Mouse (Mus musculus) stomach, postnatal 0 days (tissue): ENCODE data around the gene Cnih1.

Experiments used
- CTCF ChIP-seq: IDR thresholded peaks from 2 replicates; pipeline ENCODE4 v1.5.1; 2016; ENCODE audit warnings: antibody characterized with exemption, low read depth, mild to moderate bottlenecking, moderate library complexity
- EP300 ChIP-seq: optimal IDR thresholded peaks from 2 replicates; pipeline ENCODE3; 2016; ENCODE audit warnings: antibody characterized with exemption

DNA sequence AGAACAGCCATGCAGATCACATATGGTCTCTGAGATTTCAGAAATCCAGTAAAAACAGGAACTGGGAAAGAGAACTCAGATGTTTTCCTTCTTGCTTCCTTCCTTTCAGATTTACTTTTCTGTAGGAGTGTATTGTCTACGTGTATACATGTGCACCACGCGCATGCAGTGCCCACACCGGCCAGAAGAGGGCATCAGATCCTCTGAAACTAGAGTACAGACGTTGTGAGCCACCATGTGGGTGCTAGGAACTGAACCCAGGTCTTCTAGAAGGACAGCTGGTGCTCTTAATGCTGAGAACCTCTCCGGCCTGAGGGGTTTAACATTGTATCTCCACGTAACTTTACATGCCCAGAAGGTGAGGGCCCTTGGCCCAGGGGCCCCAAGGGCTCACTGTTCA is 9.0 kb downstream of the Cnih1 start:
- peak; percentile 54 for TF ChIP-seq CTCF
- no peak for TF ChIP-seq EP300
